Mouse (Mus musculus) right cerebral cortex, postnatal 25 days (tissue): ENCODE data around the gene Btbd8.

Experiments
- DNase-seq: peaks from one replicate; pipeline ENCODE4 v3.0.0; 2022

Btbd8 gene

DNA sequence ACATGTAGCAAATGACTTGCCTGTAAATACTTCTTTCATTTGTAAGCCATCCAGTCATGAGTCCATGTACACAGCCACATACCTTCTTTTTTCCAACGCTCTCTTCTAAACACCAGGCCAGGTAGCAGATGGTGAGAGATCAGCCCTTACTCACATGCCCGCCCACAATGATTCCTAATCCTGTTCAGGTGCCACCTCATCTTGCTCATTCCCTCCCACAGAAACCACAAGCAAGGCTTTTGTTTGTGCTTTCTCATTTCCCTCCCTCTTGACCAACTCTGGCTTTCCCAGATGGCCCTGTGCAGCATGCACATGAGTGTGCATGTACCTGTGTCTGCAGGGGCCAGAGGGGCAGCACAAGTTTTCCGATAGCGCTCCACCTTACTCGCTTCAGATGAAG is 12.5 kb downstream of the Btbd8 start:
- DNase-seq = peak; percentile 45

DNA sequence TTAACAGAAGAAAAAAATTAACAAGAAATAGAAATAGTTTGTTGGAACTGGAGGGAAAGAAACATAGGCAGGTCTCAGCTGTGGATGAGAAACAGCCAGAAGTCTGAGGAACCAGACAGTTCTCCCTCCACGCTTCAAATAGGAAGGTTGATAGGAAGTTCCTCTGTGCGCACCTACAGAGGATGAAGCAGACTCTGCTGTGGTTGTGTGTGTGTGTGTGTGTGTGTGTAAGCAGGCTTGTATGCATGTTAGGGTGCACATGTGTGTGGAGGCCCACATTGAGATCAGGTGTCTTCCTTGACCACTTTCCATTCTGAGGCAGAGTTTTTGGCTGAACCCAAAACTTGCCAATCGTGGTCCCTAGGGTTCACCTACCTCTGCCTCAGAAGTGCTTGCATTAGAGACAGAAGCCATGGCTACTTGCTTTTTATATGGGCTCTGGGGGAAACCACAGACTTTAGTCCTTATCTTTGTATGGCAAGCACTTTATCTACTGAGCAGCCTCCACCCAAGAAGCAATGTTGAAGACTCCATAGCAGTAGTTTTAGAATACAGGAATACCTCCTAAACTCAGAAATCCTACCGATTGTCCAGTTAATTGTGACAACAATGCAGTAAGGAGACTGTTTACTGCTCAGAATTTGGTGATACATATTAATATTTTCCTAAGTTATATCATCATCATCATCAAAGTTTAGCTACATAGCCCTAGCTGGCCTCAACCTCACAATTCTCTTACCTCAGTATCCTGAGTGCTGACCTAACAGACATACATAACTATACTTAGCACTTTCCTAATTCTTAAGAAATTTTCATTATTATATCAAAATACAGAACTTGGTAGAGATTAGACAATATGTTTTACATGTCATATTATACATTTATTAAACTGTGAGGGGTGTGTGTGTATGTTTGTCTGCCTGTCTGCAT is 24.6 kb downstream of the Btbd8 start:
- DNase-seq = no peak

GRCm38 (mm10) chr5:107466501-107466900 is 28.7 kb downstream of the Btbd8 start:
- no peak for DNase-seq

DNA sequence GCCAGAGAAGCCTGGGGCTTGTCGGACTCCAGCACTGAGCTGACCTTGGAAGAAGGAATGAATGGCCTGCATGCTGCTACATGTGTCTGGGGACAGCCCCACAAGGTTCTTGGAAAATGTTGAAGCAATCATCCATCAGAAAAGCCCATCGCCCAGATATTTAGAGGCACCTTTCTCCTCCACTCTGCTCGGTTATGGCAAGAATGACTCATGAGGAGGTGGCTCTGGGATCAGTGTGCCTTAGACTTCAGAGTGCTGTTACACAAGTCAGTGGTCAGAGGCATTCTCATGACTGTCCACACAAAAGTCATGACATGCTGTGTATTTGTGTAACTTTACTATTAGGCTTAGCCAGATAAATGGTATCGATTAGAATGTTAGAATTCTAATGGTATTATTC is 29.3 kb downstream of the Btbd8 start:
- DNase-seq = no peak

GRCm38 (mm10) chr5:107470600-107471329 is 33.0 kb downstream of the Btbd8 start:
- no peak for DNase-seq

DNA sequence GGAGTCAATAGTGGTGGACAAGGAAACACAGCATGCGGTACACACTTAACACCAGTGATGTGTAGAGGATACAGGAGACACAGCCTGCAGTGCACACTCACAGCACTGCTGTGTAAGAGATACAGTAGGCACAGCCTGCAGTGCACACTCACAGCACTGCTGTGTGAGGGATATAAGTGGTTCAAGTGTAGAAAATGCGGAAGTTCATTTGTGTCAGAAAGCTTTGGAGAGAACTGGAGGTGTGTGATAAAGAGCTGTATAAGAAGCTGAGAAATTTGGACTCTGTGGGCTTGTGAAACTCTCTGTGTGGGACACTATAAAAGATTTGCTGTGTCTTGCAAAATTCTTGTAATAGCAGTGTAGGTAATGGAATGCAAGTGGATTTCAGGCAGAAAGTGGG is 42.4 kb downstream of the Btbd8 start:
- DNase-seq = no peak

GRCm38 (mm10) chr5:107488996-107489395 is 51.2 kb downstream of the Btbd8 start:
- DNase-seq = no peak

DNA sequence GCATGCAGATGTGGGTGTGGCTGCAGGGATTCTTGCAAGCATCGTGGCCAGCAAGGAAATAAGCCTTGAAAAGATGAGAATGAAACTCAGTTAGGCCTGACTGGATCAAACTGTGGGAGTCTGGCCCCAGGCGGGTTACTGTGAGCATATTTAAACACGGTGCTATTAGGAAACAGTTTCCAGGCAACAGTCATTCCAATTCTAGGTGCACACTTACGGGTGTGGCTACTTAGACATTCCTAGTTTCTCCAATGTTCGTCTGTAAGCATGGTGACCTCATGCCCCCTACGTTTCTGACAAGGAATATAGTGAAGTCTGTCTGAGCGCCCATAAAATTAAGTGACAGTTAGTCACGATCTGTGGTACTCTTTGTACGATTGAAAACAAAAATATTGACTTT is 53.2 kb downstream of the Btbd8 start:
- no peak for DNase-seq

GRCm38 (mm10) chr5:107492471-107492870 is 54.7 kb downstream of the Btbd8 start:
- DNase-seq = no peak

- DNase-seq = no peak
Observed at GRCm38 (mm10) chr5:107494759-107495158, 57.0 kb downstream of the Btbd8 start.

GRCm38 (mm10) chr5:107496047-107496446 is 58.2 kb downstream of the Btbd8 start:
- no peak for DNase-seq

DNA sequence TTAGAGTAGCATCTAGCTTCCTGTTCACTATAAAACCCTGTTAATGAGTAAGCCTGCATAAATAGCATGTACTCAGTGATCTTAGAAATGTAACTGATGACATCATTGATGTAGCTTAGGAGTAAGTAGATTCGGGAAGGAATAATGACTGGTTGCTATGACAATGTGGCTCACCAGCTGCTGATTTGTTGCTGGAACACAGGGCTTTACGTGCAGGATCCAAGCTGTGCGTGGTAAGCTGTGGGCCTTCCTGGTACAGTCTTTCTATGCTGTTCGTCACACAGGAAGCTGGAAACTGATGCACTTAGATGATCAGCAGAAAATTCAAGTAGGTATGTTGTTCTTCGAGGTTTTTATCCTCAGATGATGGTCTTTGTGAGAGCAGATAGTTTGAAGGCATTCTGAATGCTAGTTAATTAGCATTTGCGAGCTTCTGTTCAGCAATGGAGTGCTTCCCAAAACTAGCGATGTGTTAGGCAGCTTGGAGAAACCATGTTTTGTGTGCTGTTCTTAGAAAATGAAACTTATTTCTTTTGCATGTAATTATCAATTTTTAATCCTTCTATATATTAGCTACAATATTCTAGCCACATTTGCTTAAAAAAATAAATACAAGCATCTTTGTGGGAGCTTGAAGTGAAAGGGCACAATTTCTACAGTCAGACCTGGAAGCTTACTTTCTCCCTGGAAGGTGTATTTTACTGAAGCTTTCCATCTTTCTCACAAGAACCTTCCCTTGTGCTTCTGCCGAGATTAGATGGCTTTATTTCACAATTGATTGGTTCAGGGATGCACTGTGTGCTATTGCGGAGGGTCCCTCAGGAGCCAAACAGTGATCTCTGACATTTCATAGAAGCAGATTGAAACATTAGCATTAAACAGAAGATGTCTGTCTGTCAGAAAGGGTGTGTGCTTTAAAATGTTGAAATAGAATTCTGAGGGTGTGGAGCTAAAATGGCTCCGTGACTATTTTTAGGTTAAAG is 60.0 kb downstream of the Btbd8 start:
- peak; percentile 69 for DNase-seq

DNA sequence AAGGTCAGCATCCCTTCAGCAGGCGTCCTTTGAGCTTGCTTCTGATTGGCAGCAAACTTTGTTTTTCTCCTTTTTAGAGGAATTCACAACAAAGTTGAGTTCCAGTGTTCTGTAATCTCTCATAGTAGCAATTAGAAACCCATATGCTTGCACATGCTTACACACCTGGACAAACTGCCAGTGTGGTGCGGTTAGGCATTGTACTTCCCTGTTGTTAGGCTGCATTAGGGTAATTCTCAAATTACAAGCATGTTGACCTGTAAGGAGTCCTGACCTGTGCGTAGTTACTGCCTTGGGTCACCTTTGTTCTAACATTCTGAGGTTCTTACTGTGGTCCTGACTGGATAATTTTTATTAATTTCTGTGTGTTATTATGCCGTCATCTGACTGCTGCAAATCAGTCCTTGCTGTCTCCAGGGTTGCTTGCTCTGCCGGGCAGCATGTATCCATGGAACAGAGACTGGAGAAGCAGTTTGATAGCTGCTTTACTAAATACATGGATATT is 61.1 kb downstream of the Btbd8 start:
- DNase-seq = no peak

DNA sequence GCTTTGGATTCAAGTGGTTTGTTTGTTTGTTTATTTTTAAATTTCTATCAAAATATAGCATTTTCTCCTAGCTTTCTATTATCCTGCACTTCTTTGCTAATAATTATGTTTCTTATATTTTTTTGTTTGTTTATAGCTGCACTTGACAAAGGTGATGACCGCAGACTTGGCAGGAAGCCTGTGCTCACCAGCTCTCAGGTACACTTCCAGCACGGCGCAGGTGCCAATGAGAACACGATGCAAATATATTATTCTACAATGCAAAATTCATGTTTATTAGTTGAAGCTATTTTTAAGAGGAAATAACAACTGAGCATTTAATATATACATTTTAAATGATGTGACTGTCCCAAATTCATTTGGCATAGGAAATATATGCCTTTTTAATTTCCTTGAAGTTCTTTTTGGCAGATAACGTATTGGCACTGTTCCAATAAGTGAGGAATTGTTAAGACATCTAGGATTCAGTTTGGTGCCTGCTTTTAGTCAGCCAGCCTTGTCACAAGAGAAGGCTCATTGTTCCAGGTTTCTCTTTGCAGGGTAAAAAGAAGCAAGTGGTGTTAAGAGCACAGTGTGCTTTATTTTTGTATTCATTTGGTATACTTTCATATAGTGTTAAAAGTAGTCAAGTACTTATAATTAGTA is 62.2 kb downstream of the Btbd8 start:
- no peak for DNase-seq

GRCm38 (mm10) chr5:107500741-107501140 is 62.9 kb downstream of the Btbd8 start:
- DNase-seq = no peak

GRCm38 (mm10) chr5:107507321-107507720 is 69.5 kb downstream of the Btbd8 start, which contains the start of gene Gm42669:
Gene Gm42669, plus strand, starts transcription at chr5:107507621.
- no peak for DNase-seq

- no peak for DNase-seq
Observed at GRCm38 (mm10) chr5:107510503-107510902, 72.7 kb downstream of the Btbd8 start.

DNA sequence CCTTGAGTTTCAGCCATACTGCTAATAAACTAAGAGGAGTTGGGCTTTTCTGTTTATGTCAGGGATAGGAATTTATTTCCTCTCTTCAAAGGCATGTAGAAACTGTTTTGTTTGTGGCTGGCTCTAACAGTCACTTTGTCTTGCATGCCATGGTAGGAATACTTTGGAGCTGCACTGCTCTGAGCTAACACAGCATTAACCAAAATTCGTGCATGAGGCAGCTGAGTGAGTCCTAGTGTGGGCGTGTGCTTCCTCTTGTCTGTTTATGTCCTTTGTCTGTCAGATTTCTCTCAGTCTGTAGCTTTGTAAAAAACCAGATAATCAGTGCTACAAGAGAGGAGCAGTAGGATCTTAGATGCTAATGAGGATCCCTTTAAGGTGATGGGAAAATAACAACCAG is 73.5 kb downstream of the Btbd8 start:
- no peak for DNase-seq

DNA sequence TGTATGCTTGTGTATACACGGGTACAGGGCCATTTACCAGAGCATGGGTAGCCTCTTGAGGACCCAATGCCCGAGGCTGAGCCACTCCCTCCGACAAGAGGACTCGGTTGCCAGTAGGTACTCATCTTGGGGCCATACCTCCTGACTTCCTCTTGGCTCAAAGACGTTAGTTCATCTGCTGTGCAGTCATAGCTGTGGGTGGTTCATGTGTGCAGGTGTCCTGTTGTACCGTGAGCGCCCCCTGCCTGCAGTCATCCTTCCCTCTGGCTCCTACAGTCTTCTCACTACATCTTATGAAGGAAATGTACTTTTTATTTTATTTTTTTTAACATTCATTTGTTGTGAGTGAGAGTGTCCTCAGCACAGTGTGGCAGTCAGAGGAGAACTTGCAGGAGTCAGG is 75.8 kb downstream of the Btbd8 start:
- no peak for DNase-seq

- no peak for DNase-seq
Observed at GRCm38 (mm10) chr5:107515453-107515852, 77.7 kb downstream of the Btbd8 start.

DNA sequence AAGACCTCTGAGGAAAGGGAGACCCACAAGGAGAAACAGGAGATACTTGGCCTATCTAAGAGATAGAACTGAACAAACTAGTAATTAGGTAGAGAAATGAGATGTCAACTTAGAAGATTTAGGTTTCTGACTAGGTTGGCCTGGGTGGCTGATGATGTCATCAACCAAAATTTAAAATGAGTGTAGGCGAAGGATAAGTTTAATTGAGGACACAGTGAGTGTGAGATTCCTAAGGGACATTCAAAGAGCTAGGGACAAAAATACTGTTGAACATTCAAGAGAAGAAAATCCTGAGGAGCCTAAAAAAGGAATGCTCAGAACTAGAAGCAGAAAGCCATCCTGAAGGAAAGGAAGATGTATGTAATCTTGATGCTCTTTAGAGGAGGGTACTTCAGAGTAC is 78.3 kb downstream of the Btbd8 start:
- no peak for DNase-seq

GRCm38 (mm10) chr5:107518602-107519001 is 80.8 kb downstream of the Btbd8 start:
- no peak for DNase-seq
